Mouse (Mus musculus): ENCODE data around the gene Nfkb1. TPM values are rescaled to one million over a fixed set of nuclear protein-coding genes. Genes with fewer than 3 reads are reported as not detected.

Gene Nfkb1
- polyA plus RNA-seq, 1 experiment from 2014 or later, result 10.2 TPM

Other genes with a start within 250 kb of the Nfkb1 start
- gene Manba, start 205.9 kb downstream of the Nfkb1 start, polyA plus RNA-seq (2014; fragmentation: Nextera tagmentation; extraction: Ambion mirVana), result 8.1 and 8.3 TPM in 2 replicates
- 14.9 and 15.7 TPM in 2 replicates for gene Slc39a8, start 133.7 kb upstream of the Nfkb1 start, polyA plus RNA-seq (2014; fragmentation: Nextera tagmentation; extraction: Ambion mirVana)

Measured in hindbrain, embryonic 14.5 days (tissue).